In the genomic region with DNA sequence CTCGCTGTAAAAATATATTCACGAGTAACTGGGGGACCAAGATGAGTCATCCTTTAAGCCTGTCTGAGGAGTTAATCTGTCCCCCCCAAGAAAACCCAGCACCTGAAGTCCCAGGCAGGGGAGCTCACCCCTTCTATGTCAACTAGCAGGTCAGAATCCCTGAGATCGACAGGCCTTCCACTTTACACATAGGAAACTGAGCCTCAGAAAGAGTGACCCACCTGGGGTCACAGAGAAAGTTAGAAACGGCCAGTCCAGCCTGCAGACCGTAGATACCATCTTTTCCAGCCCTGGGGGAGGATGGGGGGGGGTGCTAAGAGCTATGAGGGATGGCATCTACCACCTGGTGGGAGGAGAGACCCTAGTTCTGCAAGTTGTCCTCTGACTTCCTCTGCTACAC, we compare ENCODE assay signal across 16 mouse cellular contexts. TPM values are rescaled to one million over a fixed set of nuclear protein-coding genes. Genes with fewer than 3 reads are reported as not detected.
DNase-seq lines count a peak whose midpoint lies in the region; ATAC-seq and TF ChIP-seq lines count a peak whose summit lies in the region.
"Had no signal": no experiment of that assay in that cellular context is flagged by ENCODE, and none has a peak within 500 bp of the region (broad histone marks: within the 10 kb centered on the region; RNA-seq: fewer than 3 reads in every experiment).

No protein-coding gene starts in this region.

- no peaks in the 10 kb centered on the region for H3K79me2 ChIP-seq in myocyte (ENCODE audit: control insufficient read depth, insufficient read depth)

- peaks cover 25% of the 10 kb centered on the region for H3K27me3 ChIP-seq in hindbrain, embryonic 15.5 days
- peaks cover 41% of the 10 kb centered on the region for H3K27me3 ChIP-seq in hindbrain, embryonic 12.5 days
- peaks cover 19% of the 10 kb centered on the region for H3K27me3 ChIP-seq in liver, postnatal 0 days (ENCODE audit: insufficient read depth, low read length)
- peaks cover 37% of the 10 kb centered on the region for H3K27me3 ChIP-seq in liver, embryonic 11.5 days (replicated peaks; ENCODE audit: control insufficient read depth, insufficient read depth, low read length)
- H3K27me3 ChIP-seq in myocyte (ENCODE audit: control insufficient read depth, insufficient read depth, insufficient read length): peaks cover 79% of the 10 kb centered on the region
- H3K27me3 ChIP-seq in forebrain, embryonic 16.5 days (replicated peaks; ENCODE audit: control insufficient read depth, insufficient read depth, low read length): peaks cover 20% of the 10 kb centered on the region

- H3K9ac ChIP-seq in hindbrain, embryonic 15.5 days: no peak overlapping the region
- no peak overlapping the region for H3K9ac ChIP-seq in hindbrain, embryonic 12.5 days
- H3K9ac ChIP-seq in liver, postnatal 0 days (replicated peaks): no peak overlapping the region
- H3K9ac ChIP-seq in liver, embryonic 11.5 days (ENCODE audit: low read depth, low read length): no peak overlapping the region
- no peak overlapping the region for H3K9ac ChIP-seq in forebrain, embryonic 16.5 days (replicated peaks; ENCODE audit: low read depth, low read length)

- peak; percentile 18 for DNase-seq in cerebellum, adult 9-10 months
- DNase-seq in cerebellum, postnatal 10 days: no peak
- DNase-seq in liver, postnatal 0 days: no peak
- no peak for DNase-seq in liver, embryonic 11.5 days (ENCODE audit: low spot score)
- DNase-seq: adrenal gland, postnatal 36 days; cerebellum, adult 18-20 months; lung, adult 18-20 months; lung, postnatal 14 days had no signal

- peak overlapping the region; percentile 91; the same call in 1 of the 2 replicates for H3K4me2 ChIP-seq in hindbrain, embryonic 15.5 days
- H3K4me2 ChIP-seq in hindbrain, embryonic 12.5 days (replicated peaks): no peak overlapping the region
- H3K4me2 ChIP-seq in liver, postnatal 0 days (ENCODE audit: low read depth, low read length): no peak overlapping the region
- no peak overlapping the region for H3K4me2 ChIP-seq in liver, embryonic 11.5 days
- H3K4me2 ChIP-seq in myocyte (ENCODE audit: low read depth): no peak overlapping the region
- no peak overlapping the region for H3K4me2 ChIP-seq in forebrain, embryonic 16.5 days (ENCODE audit: low read length)

- TF ChIP-seq POLR2A in myocyte (IDR thresholded peaks at IDR 0.05; ENCODE audit: insufficient read length, low read depth): no peak

- WGBS in hindbrain, embryonic 15.5 days: 83% methylated on average over 5 of the region's 5 CpGs
- WGBS in hindbrain, embryonic 12.5 days: 81% methylated on average over 5 of the region's 5 CpGs
- WGBS in liver, postnatal 0 days (ENCODE audit: insufficient replicate concordance): 60% methylated on average over 5 of the region's 5 CpGs
- 63% methylated on average over 5 of the region's 5 CpGs for WGBS in liver, embryonic 11.5 days
- 72% methylated on average over 5 of the region's 5 CpGs for WGBS in forebrain, embryonic 16.5 days

- no peak overlapping the region for H3ac ChIP-seq in myocyte (ENCODE audit: control insufficient read depth, insufficient read length)

- H3K9me3 ChIP-seq in hindbrain, embryonic 15.5 days: no peaks in the 10 kb centered on the region
- no peaks in the 10 kb centered on the region for H3K9me3 ChIP-seq in hindbrain, embryonic 12.5 days (replicated peaks)
- H3K9me3 ChIP-seq in liver, postnatal 0 days (ENCODE audit: low read length): no peaks in the 10 kb centered on the region
- H3K9me3 ChIP-seq in liver, embryonic 11.5 days (ENCODE audit: control insufficient read depth, low read length): no peaks in the 10 kb centered on the region
- H3K9me3 ChIP-seq in forebrain, embryonic 16.5 days (ENCODE audit: control insufficient read depth, low read length): no peaks in the 10 kb centered on the region
- H3K9me3 ChIP-seq: embryonic facial prominence, embryonic 12.5 days; forebrain, embryonic 15.5 days; G1E; limb, embryonic 12.5 days had no signal

- no peak for TF ChIP-seq CTCF in liver, postnatal 0 days (IDR thresholded peaks at IDR 0.05; ENCODE audit: low read depth)

- no peak for TF ChIP-seq EP300 in liver, postnatal 0 days (IDR thresholded peaks at IDR 0.05; ENCODE audit: low read depth)

- H3K36me3 ChIP-seq in hindbrain, embryonic 15.5 days: no peaks in the 10 kb centered on the region
- H3K36me3 ChIP-seq in hindbrain, embryonic 12.5 days: no peaks in the 10 kb centered on the region
- H3K36me3 ChIP-seq in liver, postnatal 0 days (replicated peaks; ENCODE audit: insufficient read depth, low read length): peaks cover 23% of the 10 kb centered on the region
- H3K36me3 ChIP-seq in liver, embryonic 11.5 days (ENCODE audit: control insufficient read depth, insufficient read depth, low read length): no peaks in the 10 kb centered on the region; the same call in none of the 2 replicates
- no peaks in the 10 kb centered on the region for H3K36me3 ChIP-seq in myocyte (ENCODE audit: control insufficient read depth, insufficient read depth)
- no peaks in the 10 kb centered on the region for H3K36me3 ChIP-seq in forebrain, embryonic 16.5 days (ENCODE audit: control insufficient read depth, insufficient read depth)
- H3K36me3 ChIP-seq: embryonic facial prominence, embryonic 12.5 days; forebrain, embryonic 15.5 days; G1E; limb, embryonic 12.5 days had no signal

- H3K27ac ChIP-seq in hindbrain, embryonic 15.5 days (replicated peaks): no peak overlapping the region
- H3K27ac ChIP-seq in hindbrain, embryonic 12.5 days: no peak overlapping the region
- H3K27ac ChIP-seq in liver, postnatal 0 days (ENCODE audit: low read depth): no peak overlapping the region
- no peak overlapping the region for H3K27ac ChIP-seq in liver, embryonic 11.5 days (ENCODE audit: low read depth, low read length)
- no peak overlapping the region for H3K27ac ChIP-seq in forebrain, embryonic 16.5 days (ENCODE audit: low read length)

- H3K4me3 ChIP-seq in hindbrain, embryonic 15.5 days: no peak overlapping the region
- no peak overlapping the region for H3K4me3 ChIP-seq in hindbrain, embryonic 12.5 days
- H3K4me3 ChIP-seq in liver, postnatal 0 days (ENCODE audit: low read depth, low read length): no peak overlapping the region
- H3K4me3 ChIP-seq in liver, embryonic 11.5 days (ENCODE audit: low read depth, low read length): no peak overlapping the region
- H3K4me3 ChIP-seq in myocyte: peak overlapping the region; percentile 16
- H3K4me3 ChIP-seq in forebrain, embryonic 16.5 days (replicated peaks; ENCODE audit: low read length): no peak overlapping the region

- H3K4me1 ChIP-seq in hindbrain, embryonic 15.5 days (replicated peaks): peaks cover 16% of the 10 kb centered on the region
- H3K4me1 ChIP-seq in hindbrain, embryonic 12.5 days: peaks cover 7% of the 10 kb centered on the region
- peaks cover 10% of the 10 kb centered on the region for H3K4me1 ChIP-seq in liver, postnatal 0 days (ENCODE audit: insufficient read depth)
- H3K4me1 ChIP-seq in liver, embryonic 11.5 days (replicated peaks; ENCODE audit: control insufficient read depth, insufficient read depth, low read length): peaks cover 11% of the 10 kb centered on the region; the same call in 1 of the 2 replicates
- H3K4me1 ChIP-seq in forebrain, embryonic 16.5 days (replicated peaks; ENCODE audit: control insufficient read depth, insufficient read depth, low read length): peaks cover 2% of the 10 kb centered on the region

- no peak for ATAC-seq in hindbrain, embryonic 15.5 days (ENCODE audit: low FRiP score, low read depth)
- no peak for ATAC-seq in hindbrain, embryonic 12.5 days (ENCODE audit: low FRiP score)
- 0 out of 2 replicates have a peak, but pooled peaks have one; percentile 2 for ATAC-seq in liver, postnatal 0 days
- no peak for ATAC-seq in liver, embryonic 11.5 days (replicated peaks; ENCODE audit: low FRiP score)
- ATAC-seq in forebrain, embryonic 16.5 days: no peak

TF ChIP-seq in myocyte, 11 proteins besides CTCF, POLR2A, EP300 and RAD21 (continues in another document):
- TF ChIP-seq E2F4 (IDR thresholded peaks at IDR 0.05; ENCODE audit: insufficient read depth) (no peak), TCF12 (IDR thresholded peaks at IDR 0.05; ENCODE audit: insufficient read depth, poor library complexity, severe bottlenecking) (no peak)

RNA-seq across cellular contexts. Expression of a gene that starts 10.4 kb away (rescaled TPM):
- 1.1 and 1.3 TPM in 2 replicates for polyA plus RNA-seq in hindbrain, embryonic 15.5 days (2015; fragmentation: Nextera tagmentation; extraction: Ambion mirVana)
- 2.0 and 4.4 TPM in 2 replicates for polyA plus RNA-seq in hindbrain, embryonic 12.5 days (2016; fragmentation: Nextera tagmentation; extraction: Ambion mirVana)
- 31.4 and 37.2 TPM in 2 replicates for polyA plus RNA-seq in liver, postnatal 0 days (2015; fragmentation: Nextera tagmentation; extraction: Ambion mirVana)
- polyA plus RNA-seq in liver, embryonic 11.5 days (2014; fragmentation: Nextera tagmentation; extraction: Ambion mirVana): 33.2 and 34.1 TPM in 2 replicates
- polyA plus RNA-seq in myocyte (2012; fragmentation: generic; extraction: Trizol): not detected
- polyA plus RNA-seq in forebrain, embryonic 16.5 days (2015; fragmentation: Nextera tagmentation; extraction: Ambion mirVana): 0.51 and 0.70 TPM in 2 replicates
- polyA plus RNA-seq: G1E had no signal

RNA-seq across cellular contexts. Expression of a gene that starts 17.8 kb away (rescaled TPM):
- 246 and 250 TPM in 2 replicates for polyA plus RNA-seq in hindbrain, embryonic 15.5 days (2015; fragmentation: Nextera tagmentation; extraction: Ambion mirVana)
- 158 and 159 TPM in 2 replicates for polyA plus RNA-seq in hindbrain, embryonic 12.5 days (2016; fragmentation: Nextera tagmentation; extraction: Ambion mirVana)
- 83.8 and 89.4 TPM in 2 replicates for polyA plus RNA-seq in liver, postnatal 0 days (2015; fragmentation: Nextera tagmentation; extraction: Ambion mirVana)
- polyA plus RNA-seq in liver, embryonic 11.5 days (2014; fragmentation: Nextera tagmentation; extraction: Ambion mirVana): 99.4 and 100 TPM in 2 replicates
- polyA plus RNA-seq in myocyte (2012; fragmentation: generic; extraction: Trizol): 112 TPM
- 243 and 253 TPM in 2 replicates for polyA plus RNA-seq in forebrain, embryonic 16.5 days (2015; fragmentation: Nextera tagmentation; extraction: Ambion mirVana)

RNA-seq across cellular contexts. Expression of a gene that starts 44.3 kb away (rescaled TPM):
- 8.9 and 9.0 TPM in 2 replicates for polyA plus RNA-seq in hindbrain, embryonic 15.5 days (2015; fragmentation: Nextera tagmentation; extraction: Ambion mirVana)
- 25.9 and 26.9 TPM in 2 replicates for polyA plus RNA-seq in hindbrain, embryonic 12.5 days (2016; fragmentation: Nextera tagmentation; extraction: Ambion mirVana)
- 1.0 and 1.2 TPM in 2 replicates for polyA plus RNA-seq in liver, postnatal 0 days (2015; fragmentation: Nextera tagmentation; extraction: Ambion mirVana)
- polyA plus RNA-seq in liver, embryonic 11.5 days (2014; fragmentation: Nextera tagmentation; extraction: Ambion mirVana): 12.4 and 13.5 TPM in 2 replicates
- polyA plus RNA-seq in myocyte (2012; fragmentation: generic; extraction: Trizol): 33.5 TPM
- polyA plus RNA-seq in forebrain, embryonic 16.5 days (2015; fragmentation: Nextera tagmentation; extraction: Ambion mirVana): 4.9 and 6.2 TPM in 2 replicates
- polyA plus RNA-seq: G1E had no signal

RNA-seq across cellular contexts. Expression of a gene that starts 56.3 kb away (rescaled TPM):
- polyA plus RNA-seq in hindbrain, embryonic 15.5 days (2015; fragmentation: Nextera tagmentation; extraction: Ambion mirVana): 7.4 and 9.6 TPM in 2 replicates
- polyA plus RNA-seq in hindbrain, embryonic 12.5 days (2016; fragmentation: Nextera tagmentation; extraction: Ambion mirVana): 9.1 and 10.2 TPM in 2 replicates
- polyA plus RNA-seq in liver, postnatal 0 days (2015; fragmentation: Nextera tagmentation; extraction: Ambion mirVana): 2.5 and 3.0 TPM in 2 replicates
- 6.4 and 8.5 TPM in 2 replicates for polyA plus RNA-seq in liver, embryonic 11.5 days (2014; fragmentation: Nextera tagmentation; extraction: Ambion mirVana)
- 8.7 TPM for polyA plus RNA-seq in myocyte (2012; fragmentation: generic; extraction: Trizol)
- 7.4 and 9.4 TPM in 2 replicates for polyA plus RNA-seq in forebrain, embryonic 16.5 days (2015; fragmentation: Nextera tagmentation; extraction: Ambion mirVana)
